Mouse (Mus musculus) CH12.LX (cell line): ENCODE data around the gene Slc17a5.

Source experiments
- CTCF ChIP-seq, 2 experiments: IDR thresholded peaks in 1 of 2; conservative IDR thresholded peaks in 1 of 2; 2 replicates each; pipeline ENCODE4 v1.5.1; 2011 to 2012; ENCODE audit warnings: low read depth in 2 of 2, low read length in 2 of 2, improper control_type of control experiment in 1 of 2, inconsistent platforms in 1 of 2, mild to moderate bottlenecking in 1 of 2, moderate library complexity in 1 of 2
- EP300 ChIP-seq: IDR thresholded peaks from 2 replicates; pipeline ENCODE4 v1.6.1; 2011; ENCODE audit warnings: low read length, improper control_type of control experiment
- POLR2A ChIP-seq: IDR thresholded peaks from 2 replicates; pipeline ENCODE4 v1.6.1; 2011; ENCODE audit warnings: low read depth, mild to moderate bottlenecking, improper control_type of control experiment, low read length
- ZC3H11A ChIP-seq: IDR thresholded peaks from 2 replicates; pipeline ENCODE4 v1.6.1; 2012; ENCODE audit warnings: low read depth, mild to moderate bottlenecking, inconsistent platforms, low read length, improper control_type of control experiment
- ZNF384 ChIP-seq: IDR thresholded peaks from 2 replicates; pipeline ENCODE4 v1.6.1; 2012; ENCODE audit warnings: low read depth, low read length, improper control_type of control experiment, inconsistent platforms

DNA sequence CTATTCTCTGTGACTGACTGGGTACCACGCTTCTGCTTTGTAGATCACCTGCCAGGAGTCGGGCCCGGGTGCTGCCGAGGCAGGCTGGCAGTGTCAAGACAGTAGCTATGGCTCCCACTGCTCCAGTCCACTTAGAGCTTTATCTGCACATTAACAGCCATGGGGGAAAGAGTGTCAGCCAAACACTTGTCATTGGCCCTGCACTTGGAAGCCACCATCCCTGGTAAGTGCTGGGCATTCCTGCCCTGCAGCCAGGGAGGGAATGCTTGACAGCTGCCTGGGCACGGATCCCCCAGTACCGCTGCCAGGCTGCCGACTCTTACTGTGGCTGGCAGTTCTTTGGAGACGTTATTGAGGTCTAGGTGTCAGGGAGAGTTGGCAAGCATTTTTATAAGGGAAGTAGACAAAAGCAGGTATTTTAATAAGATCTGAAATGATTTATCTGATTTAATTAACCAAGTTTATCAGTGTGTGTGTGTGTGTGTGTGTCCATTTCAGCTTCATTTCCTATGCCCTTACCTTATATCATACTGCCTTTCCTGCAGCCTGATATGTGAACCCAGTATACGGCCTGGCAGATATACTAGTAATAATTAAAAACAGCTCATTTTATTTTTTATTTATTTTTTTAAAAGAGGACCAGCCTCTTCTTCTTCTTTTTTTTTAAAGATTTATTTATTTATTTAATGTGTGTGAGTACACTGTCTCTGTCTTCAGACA is 50.5 kb downstream of the Slc17a5 start:
- TF ChIP-seq ZC3H11A (no peak), EP300 (no peak), CTCF (conservative IDR thresholded peaks at IDR 0.05 in 1 of 2, IDR thresholded peaks at IDR 0.05 in 1 of 2; ENCODE audit: low read depth in 2 of 2, low read length in 2 of 2) (no peak), POLR2A (no peak), ZNF384 (no peak)
